Mouse (Mus musculus) intestine, embryonic 16.5 days (tissue): ENCODE data around the gene Clcc1. TPM values are rescaled to one million over a fixed set of nuclear protein-coding genes. Genes with fewer than 3 reads are reported as not detected.

Experiments used
- ATAC-seq: fragments of 200-750 bp; cut with Nextera tagmentation; 2 replicates; pipeline ENCODE4 v1.8.0; 2017; ENCODE audit warnings: moderate TSS enrichment, moderate library complexity
- H3K27ac ChIP-seq: fragments of 300-500 bp; sonication (generic); 2 replicates; pipeline ENCODE4 v1.5.1; 2014; ENCODE audit warnings: mild to moderate bottlenecking, low read length
- H3K27me3 ChIP-seq: fragments of 300-500 bp; sonication (generic); replicated peaks from 2 replicates; pipeline ENCODE4 v1.6.1; 2014; ENCODE audit warnings: low read length, control low read depth, mixed read lengths; ENCODE audit not compliant: control insufficient read depth, insufficient read depth
- H3K36me3 ChIP-seq: fragments of 300-500 bp; sonication (generic); 2 replicates; pipeline ENCODE4 v1.6.1; 2014; ENCODE audit warnings: low read length, control low read depth; ENCODE audit not compliant: control insufficient read depth, insufficient read depth
- H3K4me1 ChIP-seq: fragments of 300-500 bp; sonication (generic); 2 replicates; pipeline ENCODE4 v1.6.1; 2014; ENCODE audit warnings: low read length, control low read depth, mixed read lengths; ENCODE audit not compliant: control insufficient read depth, insufficient read depth
- H3K4me2 ChIP-seq: fragments of 300-500 bp; sonication (generic); 2 replicates; pipeline ENCODE4 v1.6.1; 2014; ENCODE audit warnings: low read depth, low read length, control low read depth
- H3K4me3 ChIP-seq: fragments of 300-500 bp; sonication (generic); 2 replicates; pipeline ENCODE4 v1.5.1; 2014; ENCODE audit warnings: mild to moderate bottlenecking, low read length
- H3K9ac ChIP-seq: fragments of 300-500 bp; sonication (generic); 2 replicates; pipeline ENCODE4 v1.6.1; 2014; ENCODE audit warnings: low read depth, low read length
- H3K9me3 ChIP-seq: fragments of 300-500 bp; sonication (generic); 2 replicates; pipeline ENCODE4 v1.6.1; 2016; ENCODE audit warnings: low read length, control low read depth; ENCODE audit not compliant: control insufficient read depth
- WGBS: fragments of 180-500 bp; shearing (Covaris S2); extraction: QIAGEN DNeasy Blood & Tissue Kit; methylation state at CpG from one replicate; pipeline ENCODE4 v1.1.7; 2014; 5-methylcytosine and 5-hydroxymethylcytosine counted together
- polyA plus RNA-seq: library from polyadenylated mRNA; unstranded; fragments of >200 nt; fragmentation: Nextera tagmentation; extraction: Ambion mirVana; gene quantifications from 2 replicates; pipeline ENCODE4 v1.2.1, GENCODE M21; 2015

Clcc1 gene
- polyA plus RNA-seq, 1 experiment from 2014 or later: 62.6 TPM

DNA sequence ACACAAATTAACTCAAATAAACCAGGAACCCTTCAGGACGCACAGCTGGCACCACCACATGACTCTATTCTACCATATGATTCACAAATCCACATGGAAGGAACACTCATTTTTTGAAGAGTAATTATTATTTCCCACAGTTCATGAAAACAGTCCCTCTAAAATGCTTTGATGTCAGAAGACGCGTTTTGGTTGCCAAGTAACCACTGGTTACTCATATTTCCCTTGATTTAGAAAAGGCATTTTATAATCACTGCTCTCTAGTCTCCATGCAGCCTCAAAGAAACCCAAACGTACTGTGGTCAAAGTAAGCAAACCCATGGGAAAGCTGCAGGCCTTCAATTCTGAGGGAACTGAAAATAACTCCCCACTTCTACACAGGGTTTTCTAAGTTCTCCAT lies 36.3 kb downstream of the Clcc1 start:
- Histone ChIP-seq H3K9ac (no peak overlapping the region), H3K27me3 (no peaks in the 10 kb centered on the region), H3K4me1 (no peaks in the 10 kb centered on the region), H3K27ac (no peak overlapping the region), H3K4me3 (no peak overlapping the region), H3K9me3 (no peaks in the 10 kb centered on the region), H3K36me3 (peaks cover 11% of the 10 kb centered on the region; the same call in 1 of the 2 replicates), H3K4me2 (no peak overlapping the region)
- WGBS: 71% methylated on average over 4 of the region's 4 CpGs
- ATAC-seq: no peak

DNA sequence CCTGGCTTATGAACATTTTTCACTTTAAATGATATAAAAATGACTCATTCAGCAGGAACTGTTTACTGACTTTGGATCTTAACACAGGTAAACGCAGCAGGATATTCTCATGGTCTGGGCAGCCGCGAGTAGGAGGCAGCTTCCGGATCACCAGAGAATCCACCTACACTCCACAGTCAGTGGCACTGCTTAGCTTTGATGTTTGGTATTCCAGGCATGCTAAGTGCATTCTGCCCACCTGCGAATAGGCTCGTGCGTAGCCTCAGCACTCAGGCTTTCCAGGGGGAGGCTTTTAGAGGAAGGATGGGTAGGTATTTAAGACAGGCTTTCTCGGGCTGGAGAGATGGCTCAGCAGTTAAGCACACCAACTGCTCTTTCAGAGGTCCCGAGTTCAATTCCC lies 40.6 kb downstream of the Clcc1 start:
- peaks cover 4% of the 10 kb centered on the region; the same call in 1 of the 2 replicates for H3K36me3 ChIP-seq
- no peak overlapping the region for H3K9ac ChIP-seq
- H3K27me3 ChIP-seq: no peaks in the 10 kb centered on the region
- H3K4me3 ChIP-seq: no peak overlapping the region
- H3K9me3 ChIP-seq: no peaks in the 10 kb centered on the region
- WGBS: 78% methylated on average over 9 of the region's 9 CpGs
- no peak for ATAC-seq
- H3K27ac ChIP-seq: no peak overlapping the region
- H3K4me1 ChIP-seq: no peaks in the 10 kb centered on the region
- H3K4me2 ChIP-seq: no peak overlapping the region

DNA sequence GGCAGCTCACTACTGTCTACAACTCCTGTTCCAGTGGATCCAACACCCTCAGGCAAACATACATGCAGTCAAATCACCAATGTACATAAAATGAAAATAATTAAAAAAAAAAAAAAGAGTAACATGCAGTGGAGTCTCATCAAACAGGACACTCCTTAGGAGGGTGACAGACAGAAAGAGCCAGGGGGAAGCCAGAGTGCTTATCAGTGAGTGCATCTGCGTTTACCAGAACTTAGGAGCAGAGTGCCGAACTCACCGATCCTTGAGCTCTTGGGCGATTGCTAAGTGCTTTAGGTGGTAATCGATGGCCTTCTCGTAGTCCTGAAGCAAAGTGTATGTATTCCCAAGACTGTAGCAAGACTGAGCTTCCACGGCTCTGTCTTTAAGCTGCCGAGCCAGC lies 44.9 kb downstream of the Clcc1 start:
- no peaks in the 10 kb centered on the region for H3K9me3 ChIP-seq
- no peaks in the 10 kb centered on the region for H3K27me3 ChIP-seq
- no peak overlapping the region for H3K27ac ChIP-seq
- H3K4me1 ChIP-seq: no peaks in the 10 kb centered on the region
- no peak for ATAC-seq
- no peak overlapping the region for H3K4me3 ChIP-seq
- peaks cover 6% of the 10 kb centered on the region for H3K36me3 ChIP-seq
- WGBS: 91% methylated on average over 8 of the region's 8 CpGs
- no peak overlapping the region for H3K9ac ChIP-seq
- H3K4me2 ChIP-seq: no peak overlapping the region

DNA sequence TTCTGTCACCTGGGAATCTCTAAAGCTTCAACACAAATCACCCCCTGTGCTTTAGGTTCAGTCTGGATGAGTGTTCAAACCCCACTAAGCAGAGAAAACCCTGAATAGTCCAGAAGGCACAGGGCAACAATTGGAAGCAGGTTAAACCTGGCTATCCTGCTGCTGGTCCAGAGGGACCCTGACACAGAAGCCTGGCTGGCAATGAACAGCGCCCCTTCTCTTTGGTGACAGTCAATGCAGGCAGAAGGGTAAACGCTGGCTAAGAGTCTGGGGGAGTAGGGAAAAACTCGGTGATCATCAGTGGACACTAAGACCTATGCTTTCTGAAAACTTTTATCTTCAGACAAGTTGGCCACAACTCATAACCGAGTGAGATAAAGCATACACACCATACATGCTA lies 46.1 kb downstream of the Clcc1 start:
- no peaks in the 10 kb centered on the region for H3K9me3 ChIP-seq
- 89% methylated on average over 4 of the region's 4 CpGs for WGBS

DNA sequence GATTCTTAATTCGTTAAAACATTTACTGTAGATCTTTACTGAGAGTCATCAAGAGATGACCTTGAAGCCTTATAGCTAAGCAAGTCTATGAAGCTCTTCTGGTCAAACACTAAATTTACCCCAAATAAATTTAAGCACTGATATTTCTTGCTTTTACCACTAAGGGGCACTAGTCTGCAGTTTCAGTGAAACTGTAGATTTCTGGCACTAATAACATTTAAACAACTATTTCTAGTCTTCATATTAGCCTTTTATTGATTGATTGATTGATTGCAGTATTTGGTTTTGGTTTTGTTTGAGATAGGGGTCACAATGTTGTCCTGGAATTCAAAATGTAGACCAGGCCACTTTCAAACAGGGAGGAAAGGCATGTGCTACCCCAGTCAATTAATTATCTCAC lies 47.5 kb downstream of the Clcc1 start:
- H3K36me3 ChIP-seq: peaks cover 6% of the 10 kb centered on the region

More for the DNA sequence above, 46.1 kb downstream of the Clcc1 start:
- H3K27me3 ChIP-seq: no peaks in the 10 kb centered on the region
- no peak overlapping the region for H3K27ac ChIP-seq
- no peak overlapping the region for H3K9ac ChIP-seq
- no peak overlapping the region for H3K4me2 ChIP-seq
- ATAC-seq: no peak
- H3K36me3 ChIP-seq: peaks cover 6% of the 10 kb centered on the region
- no peaks in the 10 kb centered on the region for H3K4me1 ChIP-seq
- no peak overlapping the region for H3K4me3 ChIP-seq

DNA sequence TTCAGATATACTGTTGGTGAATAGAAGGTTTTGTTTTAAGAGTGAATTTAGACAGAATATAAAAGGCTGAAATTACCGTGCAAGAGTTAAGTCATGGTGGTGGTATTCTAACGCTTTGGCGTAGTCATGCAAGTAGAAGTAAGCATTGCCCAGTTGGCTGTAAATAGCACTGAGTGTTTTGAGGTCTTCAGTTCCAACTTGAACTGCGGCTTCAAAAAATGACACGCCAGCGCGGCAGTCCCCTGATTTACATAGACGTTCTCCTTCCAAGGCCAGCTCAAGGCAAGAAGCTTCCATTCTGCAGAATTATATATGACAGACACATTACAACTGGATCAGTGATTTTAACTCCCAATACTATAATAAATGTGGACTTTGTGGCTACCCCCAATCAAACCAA lies 49.1 kb downstream of the Clcc1 start:
- no peaks in the 10 kb centered on the region for H3K9me3 ChIP-seq
- H3K27me3 ChIP-seq: no peaks in the 10 kb centered on the region
- H3K4me2 ChIP-seq: no peak overlapping the region
- no peak overlapping the region for H3K9ac ChIP-seq
- H3K4me3 ChIP-seq: no peak overlapping the region
- no peaks in the 10 kb centered on the region for H3K4me1 ChIP-seq
- H3K27ac ChIP-seq: no peak overlapping the region
- 94% methylated on average over 8 of the region's 8 CpGs for WGBS
- ATAC-seq: no peak
- H3K36me3 ChIP-seq: peaks cover 6% of the 10 kb centered on the region

More for the DNA sequence above, 47.5 kb downstream of the Clcc1 start:
- Histone ChIP-seq H3K4me3 (no peak overlapping the region), H3K9me3 (no peaks in the 10 kb centered on the region), H3K4me2 (no peak overlapping the region), H3K4me1 (no peaks in the 10 kb centered on the region), H3K27ac (no peak overlapping the region), H3K9ac (no peak overlapping the region), H3K27me3 (no peaks in the 10 kb centered on the region)
- ATAC-seq: no peak
- 85% methylated on average over 1 of the region's 1 CpGs for WGBS

DNA sequence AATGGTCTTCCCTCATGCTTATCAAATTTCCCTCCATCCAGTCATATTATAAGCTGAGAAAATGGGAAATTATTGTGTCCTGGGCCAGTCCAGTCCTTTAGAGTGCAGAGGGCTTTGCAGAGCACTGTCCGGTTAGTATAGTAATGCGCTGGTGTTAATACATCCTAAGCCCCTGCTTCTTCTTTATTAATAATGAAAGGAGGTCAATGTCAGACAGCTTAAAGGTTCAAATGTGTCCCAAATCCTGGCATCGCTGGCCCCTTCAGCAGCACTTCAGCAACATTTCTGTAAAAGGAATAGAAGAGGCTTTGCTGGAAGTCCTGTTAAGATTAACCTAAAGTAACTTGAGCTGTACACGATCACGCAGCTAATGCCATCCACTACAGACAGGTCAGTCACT lies 57.6 kb downstream of the Clcc1 start:
- WGBS: 95% methylated on average over 5 of the region's 5 CpGs
- no peak overlapping the region for H3K9ac ChIP-seq
- H3K4me1 ChIP-seq: peaks cover 12% of the 10 kb centered on the region
- H3K4me2 ChIP-seq: no peak overlapping the region
- H3K4me3 ChIP-seq: no peak overlapping the region
- no peak for ATAC-seq
- H3K9me3 ChIP-seq: no peaks in the 10 kb centered on the region
- H3K36me3 ChIP-seq: no peaks in the 10 kb centered on the region; the same call in 1 of the 2 replicates
- no peaks in the 10 kb centered on the region for H3K27me3 ChIP-seq
- H3K27ac ChIP-seq: no peak overlapping the region

DNA sequence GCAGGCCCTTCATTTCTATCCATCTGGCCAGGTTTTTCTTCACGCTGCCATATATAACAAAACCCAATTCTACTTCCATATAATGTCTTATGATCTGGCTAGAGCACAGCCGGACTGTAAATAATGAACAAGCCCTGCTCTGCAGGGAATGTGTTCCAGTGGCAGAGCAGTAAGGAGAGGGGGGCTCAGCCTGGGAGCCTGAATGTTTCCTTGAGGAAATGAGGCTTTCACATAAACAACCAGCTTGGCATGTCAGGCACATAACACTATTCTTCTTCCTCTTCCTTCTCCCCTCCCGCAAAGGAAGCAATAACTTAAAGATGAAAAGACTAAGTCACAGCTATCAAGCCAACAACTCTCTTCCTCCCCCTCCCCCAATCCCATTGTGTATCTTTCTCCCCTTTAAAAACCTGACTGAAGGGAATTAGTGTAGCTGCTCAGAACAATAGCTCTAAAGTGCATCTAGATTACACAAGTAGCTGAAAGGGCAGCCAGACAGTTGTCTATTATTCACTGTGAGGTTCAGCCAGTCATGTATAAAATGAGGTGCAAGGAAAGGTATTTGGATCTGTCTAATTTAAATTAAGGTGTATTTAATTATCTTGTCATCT lies 59.5 kb downstream of the Clcc1 start:
- Histone ChIP-seq H3K36me3 (no peaks in the 10 kb centered on the region), H3K4me3 (no peak overlapping the region), H3K27me3 (no peaks in the 10 kb centered on the region), H3K4me2 (no peak overlapping the region), H3K9ac (no peak overlapping the region), H3K4me1 (peaks cover 15% of the 10 kb centered on the region), H3K27ac (0 out of 2 replicates have a peak overlapping the region, but pooled peaks have one; percentile 6), H3K9me3 (no peaks in the 10 kb centered on the region)
- ATAC-seq: no peak
- WGBS: 32% methylated on average over 3 of the region's 3 CpGs

DNA sequence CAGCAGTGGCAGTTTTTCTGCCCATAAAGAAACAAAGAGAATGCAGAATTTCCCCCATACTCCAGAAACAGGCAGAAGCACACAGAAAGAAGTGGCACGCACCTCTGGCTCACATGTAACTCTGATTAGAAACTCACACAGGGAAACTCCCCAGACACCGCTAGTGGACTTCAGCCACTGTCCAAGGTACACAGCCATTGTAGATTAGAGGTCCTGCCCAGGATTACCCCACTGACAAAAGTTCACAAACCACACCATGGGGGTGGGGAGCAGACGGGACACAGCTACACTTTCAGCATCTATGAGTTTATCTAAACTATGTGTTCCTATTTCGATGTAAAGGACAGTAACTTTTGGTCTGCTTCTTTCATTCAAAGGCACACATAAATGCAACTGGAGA lies 61.1 kb downstream of the Clcc1 start:
- Histone ChIP-seq H3K27me3 (no peaks in the 10 kb centered on the region), H3K36me3 (no peaks in the 10 kb centered on the region), H3K4me1 (peaks cover 19% of the 10 kb centered on the region), H3K4me2 (no peak overlapping the region), H3K9me3 (no peaks in the 10 kb centered on the region), H3K4me3 (no peak overlapping the region), H3K27ac (peak overlapping the region; percentile 39; the same call in 1 of the 2 replicates), H3K9ac (no peak overlapping the region)
- ATAC-seq: peak; percentile 87
- WGBS: 67% methylated on average over 4 of the region's 4 CpGs
